In the genomic region with DNA sequence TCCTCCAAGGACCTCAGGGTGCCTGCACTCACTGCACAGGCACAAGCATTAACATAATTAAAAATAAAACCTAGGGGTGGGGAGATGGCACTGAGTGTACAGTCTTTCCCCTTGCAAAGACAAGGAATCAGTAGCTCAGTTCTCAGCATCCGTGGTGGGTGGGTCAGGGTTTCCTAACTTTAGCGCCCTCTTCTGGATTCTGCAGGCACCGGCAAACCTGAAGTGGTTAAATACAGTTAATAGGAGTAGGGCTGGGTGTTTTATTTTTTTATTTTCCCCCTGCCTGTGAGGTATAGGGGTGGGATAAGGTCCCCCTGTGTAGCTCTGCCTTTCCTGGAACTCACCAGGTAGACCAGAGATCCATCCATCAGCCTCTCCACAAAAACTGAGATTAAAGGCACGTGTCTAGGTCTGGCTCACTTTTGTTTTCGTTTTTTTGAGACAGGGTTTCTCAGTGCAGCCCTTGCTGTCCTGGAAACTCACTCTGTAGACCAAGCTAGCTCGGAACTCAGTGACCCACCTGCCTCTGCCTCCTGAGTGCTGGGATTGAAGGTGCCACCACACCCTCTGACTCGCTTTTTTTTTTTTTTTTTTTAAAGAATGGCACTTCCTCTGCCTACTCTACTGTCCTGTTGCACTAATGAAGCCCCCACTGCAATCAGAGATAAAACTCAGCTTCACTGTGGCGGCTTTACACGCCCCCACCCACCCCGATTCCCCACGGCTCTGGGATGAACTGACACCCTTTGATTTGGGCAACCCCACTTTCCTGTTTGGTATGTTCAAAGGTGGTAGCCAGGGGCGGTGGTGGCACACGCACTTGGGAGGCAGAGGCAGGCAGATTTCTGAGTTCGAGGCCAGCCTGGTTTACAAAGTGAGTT, we compare ENCODE assay signal across 8 mouse cellular contexts. TPM values are rescaled to one million over a fixed set of nuclear protein-coding genes. Genes with fewer than 3 reads are reported as not detected.
A peak's percentile ranks its signal among the peaks of the same experiment; 100 is the strongest.
DNase-seq lines count a peak whose midpoint lies in the region; ATAC-seq and TF ChIP-seq lines count a peak whose summit lies in the region.

No protein-coding gene starts in this region.

- H3K9ac ChIP-seq in forebrain, embryonic 13.5 days: peak overlapping the region; percentile 84
- H3K9ac ChIP-seq in kidney, postnatal 0 days (ENCODE audit: low read depth, low read length): 0 out of 2 replicates have a peak overlapping the region, but pooled peaks have one; percentile 62
- H3K9ac ChIP-seq in midbrain, embryonic 12.5 days (replicated peaks): no peak overlapping the region; the same call in 1 of the 2 replicates

- peak; percentile 60 for DNase-seq in layer of hippocampus, adult 11-12 months (ENCODE audit: low spot score)
- no peak for DNase-seq in layer of hippocampus, postnatal 25 days (ENCODE audit: extremely low spot score in 1 of 2, low spot score in 1 of 2)
- DNase-seq in NIH3T3 (ENCODE audit: low read depth): peak; percentile 63
- peak; percentile 70 for DNase-seq in kidney, postnatal 0 days (ENCODE audit: low spot score)
- DNase-seq in frontal cortex, postnatal 10 days (ENCODE audit: low spot score in 2 of 2): no peak

- peak overlapping the region; percentile 88 for H3K4me2 ChIP-seq in forebrain, embryonic 13.5 days
- H3K4me2 ChIP-seq in kidney, postnatal 0 days (ENCODE audit: low read length): peak overlapping the region; percentile 100
- peak overlapping the region; percentile 98 for H3K4me2 ChIP-seq in midbrain, embryonic 12.5 days (replicated peaks)

- 53% methylated on average over 14 of the region's 14 CpGs for WGBS in forebrain, embryonic 13.5 days
- WGBS in kidney, postnatal 0 days: 61% methylated on average over 14 of the region's 14 CpGs
- WGBS in midbrain, embryonic 12.5 days: 54% methylated on average over 14 of the region's 14 CpGs

- no peak for ATAC-seq in forebrain, embryonic 13.5 days
- no peak for ATAC-seq in kidney, postnatal 0 days (replicated peaks; ENCODE audit: low FRiP score, low read depth)
- ATAC-seq in midbrain, embryonic 12.5 days (ENCODE audit: low FRiP score, low read depth): no peak
- ATAC-seq in inflammation-experienced regulatory T-cells, adult 6 months: no peak

- peaks cover 13% of the 10 kb centered on the region; the same call in 1 of the 2 replicates for H3K27me3 ChIP-seq in forebrain, embryonic 13.5 days
- 0 out of 2 replicates have a peak, but pooled peaks cover 5% of the 10 kb centered on the region for H3K27me3 ChIP-seq in kidney, postnatal 0 days (ENCODE audit: insufficient read depth, low read length)
- H3K27me3 ChIP-seq in midbrain, embryonic 12.5 days: peaks cover 21% of the 10 kb centered on the region

- no peaks in the 10 kb centered on the region for H3K9me3 ChIP-seq in forebrain, embryonic 13.5 days (replicated peaks)
- H3K9me3 ChIP-seq in kidney, postnatal 0 days (replicated peaks; ENCODE audit: low read length): no peaks in the 10 kb centered on the region
- H3K9me3 ChIP-seq in midbrain, embryonic 12.5 days: no peaks in the 10 kb centered on the region

- TF ChIP-seq CTCF in kidney, postnatal 0 days (IDR thresholded peaks at IDR 0.05; ENCODE audit: low read depth): peak; percentile 66

- H3K36me3 ChIP-seq in forebrain, embryonic 13.5 days (ENCODE audit: poor library complexity, severe bottlenecking): peaks cover 53% of the 10 kb centered on the region
- H3K36me3 ChIP-seq in kidney, postnatal 0 days (ENCODE audit: insufficient read depth, low read length): peaks cover 22% of the 10 kb centered on the region
- H3K36me3 ChIP-seq in midbrain, embryonic 12.5 days: peaks cover 44% of the 10 kb centered on the region

- peak overlapping the region; percentile 74 for H3K4me3 ChIP-seq in forebrain, embryonic 13.5 days
- peak overlapping the region; percentile 68 for H3K4me3 ChIP-seq in kidney, postnatal 0 days (replicated peaks; ENCODE audit: low read depth, low read length)
- H3K4me3 ChIP-seq in midbrain, embryonic 12.5 days: peak overlapping the region; percentile 76; the same call in 1 of the 2 replicates

- peaks cover 31% of the 10 kb centered on the region for H3K4me1 ChIP-seq in forebrain, embryonic 13.5 days
- H3K4me1 ChIP-seq in kidney, postnatal 0 days (replicated peaks; ENCODE audit: insufficient read depth, low read length): peaks cover 18% of the 10 kb centered on the region; the same call in 1 of the 2 replicates
- H3K4me1 ChIP-seq in midbrain, embryonic 12.5 days: peaks cover 29% of the 10 kb centered on the region

- H3K27ac ChIP-seq in forebrain, embryonic 13.5 days: no peak overlapping the region
- no peak overlapping the region for H3K27ac ChIP-seq in kidney, postnatal 0 days
- no peak overlapping the region for H3K27ac ChIP-seq in midbrain, embryonic 12.5 days (replicated peaks)

RNA-seq across cellular contexts. Expression of a gene that starts 0.5 kb away (rescaled TPM):
- 10 to 100 TPM; 69.7 to 72.5 TPM for total RNA-seq in layer of hippocampus, postnatal 25 days (2021)
- 4.9 and 5.8 TPM in 2 replicates for polyA plus RNA-seq in forebrain, embryonic 13.5 days (2015; fragmentation: Nextera tagmentation; extraction: Ambion mirVana)
- 0.91 and 0.93 TPM in 2 replicates for polyA plus RNA-seq in kidney, postnatal 0 days (2015; fragmentation: Nextera tagmentation; extraction: Ambion mirVana)
- 3.3 and 4.2 TPM in 2 replicates for polyA plus RNA-seq in midbrain, embryonic 12.5 days (2016; fragmentation: Nextera tagmentation; extraction: Ambion mirVana)
- under 1 TPM in 1 of 3 experiments, not detected in 2; 0.28 TPM for polyA plus RNA-seq in inflammation-experienced regulatory T-cells, adult 6 months (2017; shearing (Covaris generic))

RNA-seq across cellular contexts. Expression of a gene that starts 4.9 kb away (rescaled TPM):
- 10 to 100 TPM; 83.8 to 97.4 TPM for total RNA-seq in layer of hippocampus, postnatal 25 days (2021)
- 80.3 and 84.0 TPM in 2 replicates for polyA plus RNA-seq in forebrain, embryonic 13.5 days (2015; fragmentation: Nextera tagmentation; extraction: Ambion mirVana)
- 112 and 117 TPM in 2 replicates for polyA plus RNA-seq in kidney, postnatal 0 days (2015; fragmentation: Nextera tagmentation; extraction: Ambion mirVana)
- polyA plus RNA-seq in midbrain, embryonic 12.5 days (2016; fragmentation: Nextera tagmentation; extraction: Ambion mirVana): 65.8 and 70.3 TPM in 2 replicates
- 10 to 100 TPM; 44.2 to 58.7 (median 47.1) TPM for polyA plus RNA-seq in inflammation-experienced regulatory T-cells, adult 6 months (2017; shearing (Covaris generic))

RNA-seq across cellular contexts. Expression of a gene that starts 5.0 kb away (rescaled TPM):
- 10 to 100 TPM; 36.3 to 40.4 TPM for total RNA-seq in layer of hippocampus, postnatal 25 days (2021)
- polyA plus RNA-seq in forebrain, embryonic 13.5 days (2015; fragmentation: Nextera tagmentation; extraction: Ambion mirVana): 96.1 and 110 TPM in 2 replicates
- 73.5 and 79.4 TPM in 2 replicates for polyA plus RNA-seq in kidney, postnatal 0 days (2015; fragmentation: Nextera tagmentation; extraction: Ambion mirVana)
- 88.5 and 96.6 TPM in 2 replicates for polyA plus RNA-seq in midbrain, embryonic 12.5 days (2016; fragmentation: Nextera tagmentation; extraction: Ambion mirVana)
- 100 to 1,000 TPM in 2 of 3 experiments, 10 to 100 TPM in 1; 76.3 to 119 (median 100) TPM for polyA plus RNA-seq in inflammation-experienced regulatory T-cells, adult 6 months (2017; shearing (Covaris generic))

RNA-seq across cellular contexts. Expression of a gene that starts 30.0 kb away (rescaled TPM):
- 10 to 100 TPM; 47.6 to 49.6 TPM for total RNA-seq in layer of hippocampus, postnatal 25 days (2021)
- 36.9 and 38.9 TPM in 2 replicates for polyA plus RNA-seq in forebrain, embryonic 13.5 days (2015; fragmentation: Nextera tagmentation; extraction: Ambion mirVana)
- polyA plus RNA-seq in kidney, postnatal 0 days (2015; fragmentation: Nextera tagmentation; extraction: Ambion mirVana): 28.2 and 28.4 TPM in 2 replicates
- 58.0 and 58.8 TPM in 2 replicates for polyA plus RNA-seq in midbrain, embryonic 12.5 days (2016; fragmentation: Nextera tagmentation; extraction: Ambion mirVana)
- polyA plus RNA-seq in inflammation-experienced regulatory T-cells, adult 6 months (2017; shearing (Covaris generic)): 10 to 100 TPM; 16.2 to 20.0 (median 19.1) TPM

RNA-seq across cellular contexts. Expression of a gene that starts 44.4 kb away (rescaled TPM):
- total RNA-seq in layer of hippocampus, postnatal 25 days (2021): 10 to 100 TPM; 45.3 to 47.0 TPM
- 2.6 and 2.9 TPM in 2 replicates for polyA plus RNA-seq in forebrain, embryonic 13.5 days (2015; fragmentation: Nextera tagmentation; extraction: Ambion mirVana)
- 0.55 and 0.88 TPM in 2 replicates for polyA plus RNA-seq in kidney, postnatal 0 days (2015; fragmentation: Nextera tagmentation; extraction: Ambion mirVana)
- 1.9 and 3.3 TPM in 2 replicates for polyA plus RNA-seq in midbrain, embryonic 12.5 days (2016; fragmentation: Nextera tagmentation; extraction: Ambion mirVana)
- not detected for polyA plus RNA-seq in inflammation-experienced regulatory T-cells, adult 6 months (2017; shearing (Covaris generic))

Comparison
In these comparisons a context has a peak if more than half of its experiments do, and no peak if none do; other contexts are left out.
1. DNase-seq: peak in layer of hippocampus, adult 11-12 months (single experiment), NIH3T3 (single experiment) and kidney, postnatal 0 days (single experiment); none in layer of hippocampus, postnatal 25 days (0 of 2) and frontal cortex, postnatal 10 days (0 of 2).
2. Peak in every context shown above with its lines, with median percentiles within 50 percentile points of each other: H3K4me2 ChIP-seq and H3K4me3 ChIP-seq.